Mouse (Mus musculus) small intestine, adult 2 months (tissue): ENCODE measurements around the gene Gm26657.

Experiments used
- CTCF ChIP-seq: fragments of 200-500 bp; IDR thresholded peaks from 2 replicates; pipeline ENCODE4 v1.5.1; 2012; ENCODE audit warnings: low read depth, mild to moderate bottlenecking, control low read depth, inconsistent platforms, low read length, moderate library complexity, mixed read lengths; ENCODE audit not compliant: insufficient replicate concordance, insufficient read length; ENCODE audit errors: extremely low read depth
- POLR2A ChIP-seq: fragments of 200-500 bp; IDR thresholded peaks from 2 replicates; pipeline ENCODE4 v1.6.1; 2012; ENCODE audit warnings: low read depth, mild to moderate bottlenecking, control low read depth, inconsistent platforms, low read length, moderate library complexity

GRCm38 (mm10) chr4:56719456-56719855, 20.4 kb upstream of the Gm26657 start:
- TF ChIP-seq CTCF, result no peak
- no peak for TF ChIP-seq POLR2A
